Mouse (Mus musculus): ENCODE measurements around the gene Gm21060.
A peak's percentile ranks its signal among the peaks of the same experiment; 100 is the strongest.
"Not testable (repeated sequence)": the region's sequence is repeated elsewhere in the genome, so short reads cannot be mapped to it uniquely, and the experiment has no call there.

Gm21060 gene

DNA sequence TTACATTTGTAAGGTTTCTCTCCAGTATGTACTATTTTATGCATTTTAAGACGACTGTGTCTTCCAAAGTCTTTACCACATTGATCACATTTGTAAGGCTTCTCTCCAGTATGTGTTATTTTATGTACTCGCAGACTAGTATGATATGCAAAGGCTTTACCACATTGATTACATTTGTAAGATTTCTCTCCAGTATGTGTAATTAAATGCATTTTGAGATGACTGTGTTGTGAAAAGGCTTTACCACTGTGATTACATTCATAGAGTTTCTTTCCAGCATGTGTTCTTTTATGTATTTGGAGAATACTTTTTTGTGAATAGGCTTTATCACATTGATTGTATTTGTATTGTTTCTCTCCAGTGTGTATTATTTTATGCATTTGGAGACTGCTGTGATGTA, at the start of gene Gm21060:
Gene Gm21060 (minus strand): TSS at position 101 of the 400 bp plus-strand sequence.
- no peak for DNase-seq (ENCODE audit: low spot score)

DNA sequence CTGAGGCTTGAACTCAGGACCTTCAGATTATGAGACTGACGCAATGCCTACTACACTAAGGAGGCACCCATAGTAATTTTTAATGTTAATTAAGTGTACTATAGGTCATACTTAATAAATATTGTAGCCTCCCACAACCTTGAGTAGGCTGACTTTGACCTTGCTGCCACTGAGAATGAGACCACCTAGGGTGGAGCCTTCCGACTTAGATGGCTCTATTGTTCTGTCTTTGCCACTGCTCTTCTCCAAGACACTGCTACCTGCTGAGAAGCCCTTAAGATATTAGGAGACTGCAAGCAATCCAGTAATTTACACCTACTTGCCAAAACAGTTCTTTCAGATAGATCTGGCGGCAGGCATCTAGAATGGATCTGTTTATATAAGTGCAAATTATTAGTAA, 24.0 kb upstream of the Gm21060 start:
- not testable (repeated sequence) for DNase-seq (ENCODE audit: low spot score)

DNA sequence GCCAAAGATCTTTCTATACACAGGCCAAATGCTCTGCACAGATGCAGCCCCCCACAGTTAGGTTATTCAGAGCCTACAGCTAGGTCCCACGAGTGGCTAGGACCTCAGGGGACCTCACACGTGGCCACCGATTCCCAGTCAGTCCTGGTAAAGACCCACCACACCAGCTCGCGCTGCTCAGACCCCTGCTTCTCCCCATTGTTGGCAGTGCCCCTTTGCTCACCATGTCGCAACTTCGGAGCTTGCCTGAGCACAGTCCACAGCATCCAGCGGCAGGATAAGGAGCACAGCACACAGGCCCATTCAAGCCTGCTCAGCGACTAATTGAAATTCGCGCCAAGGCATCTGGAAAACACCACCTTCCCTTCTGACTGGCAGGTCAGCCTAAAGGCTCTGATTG, 16.3 kb upstream of the Gm21060 start:
- DNase-seq (ENCODE audit: low spot score): not testable (repeated sequence)

DNA sequence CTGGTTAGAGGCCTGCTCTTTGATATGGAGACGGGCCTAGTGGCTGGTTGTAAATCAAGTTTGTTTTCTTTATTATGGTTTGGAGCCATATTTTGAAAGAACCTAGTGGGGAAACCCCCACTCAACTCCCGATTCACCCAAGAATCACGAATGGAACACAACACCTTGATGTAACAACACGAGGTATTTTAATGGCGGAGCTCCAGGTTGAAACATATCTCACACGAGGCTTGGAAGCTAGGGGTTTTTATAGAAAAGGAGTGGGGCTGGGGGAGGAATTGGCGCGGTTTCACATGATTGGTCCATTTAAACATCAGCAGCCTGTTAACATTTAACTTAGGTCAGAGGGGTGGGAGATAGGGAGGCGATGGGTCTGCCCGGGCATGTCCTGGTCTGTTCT, 15.5 kb upstream of the Gm21060 start:
- not testable (repeated sequence) for DNase-seq (ENCODE audit: low spot score)

DNA sequence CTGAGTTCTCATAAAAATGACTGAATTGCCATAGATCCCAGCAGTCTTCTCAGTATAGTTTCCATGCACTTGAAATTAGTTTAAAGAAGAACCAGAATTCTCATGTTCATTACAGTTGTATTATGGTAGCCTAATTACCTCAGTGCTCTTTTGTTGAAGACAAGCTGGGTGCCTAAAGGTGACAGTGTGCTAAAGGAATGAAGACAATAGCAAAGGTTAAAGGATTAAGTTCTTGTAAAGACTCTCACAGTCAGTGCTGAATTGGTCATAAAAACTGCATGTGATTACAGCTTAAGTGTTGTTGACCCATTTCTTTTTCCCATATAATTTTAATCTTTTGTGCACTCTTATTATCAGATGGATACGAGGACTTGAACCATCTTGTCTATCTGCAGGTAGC, 11.2 kb upstream of the Gm21060 start:
- not testable (repeated sequence) for DNase-seq (ENCODE audit: low spot score)

DNA sequence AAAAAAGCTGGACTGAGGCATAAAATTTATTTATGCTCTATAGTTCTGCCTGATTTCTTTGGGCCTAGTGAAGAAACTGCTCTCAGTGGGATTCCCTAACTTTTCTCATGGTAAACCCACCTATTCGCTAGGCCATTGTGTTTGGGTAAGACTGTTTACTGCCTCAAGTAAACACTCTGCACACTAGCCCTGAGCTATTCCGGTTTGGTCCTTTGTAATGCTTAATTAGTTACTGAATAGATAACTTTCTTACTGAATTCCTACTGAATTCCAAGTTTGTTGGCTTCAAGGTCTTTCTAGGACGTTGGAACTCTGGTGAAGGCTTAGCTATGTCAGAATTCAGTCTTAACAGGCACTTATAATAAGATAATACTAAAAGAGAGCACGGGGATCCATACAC, 11.8 kb downstream of the Gm21060 start:
- not testable (repeated sequence) for DNase-seq (ENCODE audit: low spot score)

DNA sequence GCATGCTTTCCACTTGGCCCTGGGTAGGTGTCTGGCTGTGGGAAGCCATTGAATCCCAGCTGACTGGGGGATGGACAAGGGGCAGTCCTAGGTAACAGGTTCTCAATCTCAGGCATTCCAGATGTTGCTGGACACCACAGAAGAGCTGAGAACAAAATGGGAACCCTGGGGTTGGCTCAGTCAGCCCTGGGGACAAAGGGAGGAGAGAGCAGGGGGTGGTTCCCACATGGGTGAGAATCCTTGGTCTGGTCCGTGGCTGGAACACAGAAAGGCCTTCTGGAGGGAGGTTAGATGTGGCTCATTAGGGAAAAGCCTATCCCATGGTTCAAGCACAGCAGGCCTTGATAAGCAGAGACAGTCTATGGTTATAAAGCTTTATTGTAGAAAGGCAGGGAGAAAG, 13.3 kb downstream of the Gm21060 start:
- DNase-seq (ENCODE audit: low spot score): no peak

DNA sequence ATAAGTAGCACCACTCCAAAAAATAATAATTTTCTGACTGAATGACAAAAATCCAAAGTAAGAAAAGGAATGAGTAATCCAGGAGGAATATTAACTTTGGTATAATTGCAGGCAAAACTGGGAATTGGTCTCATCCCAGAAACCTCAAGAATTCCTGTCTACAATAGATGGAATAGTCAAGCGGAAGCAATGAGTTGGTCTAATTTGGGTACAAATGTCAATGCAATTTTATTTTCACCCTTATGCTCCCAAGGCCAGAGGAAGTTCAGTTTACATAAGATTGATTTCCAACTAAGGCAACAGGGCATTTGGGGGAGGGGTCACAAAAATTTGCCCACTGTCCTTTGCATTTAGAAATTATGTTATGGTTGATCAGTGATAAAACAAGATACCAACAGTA, 21.4 kb downstream of the Gm21060 start:
- no peak for DNase-seq (ENCODE audit: low spot score)

DNA sequence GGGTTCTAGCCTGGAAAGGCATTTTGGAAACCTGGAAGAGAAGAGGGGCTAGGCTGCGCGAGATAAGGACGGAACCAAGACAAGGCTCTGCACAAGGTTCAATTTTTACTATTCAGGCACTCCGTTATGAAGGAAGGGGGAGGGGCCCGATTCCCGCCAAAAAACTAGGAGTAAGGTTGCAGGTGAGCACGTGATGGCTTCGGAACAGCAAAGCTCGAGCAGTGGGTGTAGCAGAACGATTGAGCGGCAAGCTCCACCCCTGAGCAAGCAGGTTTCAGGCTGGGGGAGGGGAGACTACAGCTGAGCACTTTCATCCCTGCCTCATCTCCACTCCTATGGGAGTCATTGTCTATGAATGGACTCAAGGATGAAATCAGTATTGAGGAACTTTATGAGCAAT, 27.7 kb downstream of the Gm21060 start:
- not testable (repeated sequence) for DNase-seq (ENCODE audit: low spot score)

DNA sequence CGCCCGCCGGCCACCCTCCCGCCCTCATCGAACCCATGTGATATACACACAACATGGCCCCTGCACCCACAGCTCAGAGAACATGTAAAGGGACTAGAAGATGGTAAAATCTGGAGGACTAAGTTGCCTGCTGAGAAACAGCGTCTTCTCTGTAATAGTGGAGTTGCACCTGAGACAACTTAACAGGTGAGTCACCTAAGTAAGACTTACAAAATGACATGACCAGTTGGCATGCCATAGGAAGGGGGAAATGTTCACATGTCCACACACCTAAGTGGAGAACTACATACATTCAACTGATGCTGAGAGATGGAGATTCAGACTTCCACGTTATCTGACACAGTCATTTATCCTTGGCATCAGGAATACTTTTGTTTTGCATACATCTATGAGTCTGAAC, 29.7 kb downstream of the Gm21060 start:
- no peak for DNase-seq (ENCODE audit: low spot score)

DNA sequence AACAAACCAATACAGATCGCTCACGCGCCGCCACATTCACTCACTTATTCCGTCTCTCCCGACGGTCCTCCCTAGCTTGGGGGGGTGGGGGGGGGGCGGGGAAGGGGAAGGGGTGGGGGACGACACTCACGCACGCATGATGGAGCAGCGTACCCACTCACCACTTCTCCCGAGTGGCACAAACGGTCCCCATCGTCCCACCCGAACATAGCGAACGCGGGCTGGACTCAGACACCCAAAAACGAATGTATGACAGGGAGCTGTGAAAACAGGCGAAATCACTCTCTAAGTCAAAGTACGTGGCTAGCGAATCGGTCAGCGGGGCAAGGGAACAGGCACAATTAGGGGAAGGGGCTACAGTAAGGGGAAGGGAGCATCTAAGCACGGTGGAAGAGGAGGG, 30.2 kb downstream of the Gm21060 start:
- peak; percentile 49 for DNase-seq (ENCODE audit: low spot score)

DNA sequence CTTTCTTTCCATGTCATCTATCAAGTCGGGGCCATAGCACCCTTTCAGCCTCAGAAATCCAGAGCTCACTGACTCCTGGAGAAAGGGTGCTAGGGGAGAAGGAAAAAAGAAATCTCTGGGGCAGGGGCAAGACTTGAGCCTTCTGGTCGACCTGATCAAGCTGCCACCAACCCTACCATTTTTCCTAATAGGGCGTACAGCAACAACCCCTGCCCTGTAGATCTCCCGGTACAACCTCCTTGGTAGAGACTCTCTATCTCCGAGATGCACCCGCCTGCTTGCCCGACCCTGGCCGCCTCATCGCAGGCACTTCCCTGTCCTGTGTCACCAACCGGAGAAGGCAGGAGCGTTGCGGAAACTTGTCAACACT, 30.6 kb downstream of the Gm21060 start:
- DNase-seq (ENCODE audit: low spot score): peak; percentile 50

DNA sequence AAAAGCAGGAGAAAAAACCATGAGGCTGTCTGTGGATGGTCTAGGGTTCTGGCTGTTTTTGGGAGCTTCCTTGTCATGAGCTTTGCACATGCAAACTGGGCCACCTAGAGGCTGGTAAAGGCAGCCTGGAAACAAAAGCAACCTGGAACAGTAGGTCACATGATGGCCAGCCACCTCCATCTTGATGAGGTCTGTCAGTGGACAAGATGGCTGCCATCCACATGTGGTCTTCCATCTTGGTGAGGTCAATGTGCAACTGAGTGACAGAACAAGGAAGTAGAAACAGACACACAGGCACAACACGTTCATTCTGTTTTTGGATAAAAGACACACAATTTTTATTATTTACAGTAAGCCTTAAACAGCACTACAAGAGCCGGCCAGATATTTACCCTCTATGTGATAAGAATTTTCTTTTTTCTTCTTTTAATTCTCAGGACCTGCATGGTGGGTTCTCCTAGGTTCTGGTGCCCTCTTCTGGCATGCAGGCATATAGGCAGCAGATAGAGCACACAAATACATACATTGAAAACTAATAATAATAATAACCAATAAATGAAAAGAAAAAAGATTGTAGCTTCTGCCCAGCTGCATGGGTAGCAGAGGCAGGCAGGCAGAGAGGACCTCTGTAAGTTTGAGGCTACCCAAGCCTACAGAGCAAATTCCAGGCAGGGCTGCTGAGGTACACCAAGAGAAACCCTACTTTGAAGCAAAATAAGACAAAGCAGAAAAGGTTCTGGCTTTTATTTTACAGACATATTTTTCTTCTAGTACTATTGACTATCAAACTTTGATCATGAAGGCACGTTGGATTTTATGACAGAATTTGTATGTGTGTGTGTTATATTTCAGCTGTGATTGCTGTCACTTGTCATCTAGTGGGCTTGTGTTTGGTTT, 31.3 kb downstream of the Gm21060 start:
- DNase-seq (ENCODE audit: low spot score): peak; percentile 89

DNA sequence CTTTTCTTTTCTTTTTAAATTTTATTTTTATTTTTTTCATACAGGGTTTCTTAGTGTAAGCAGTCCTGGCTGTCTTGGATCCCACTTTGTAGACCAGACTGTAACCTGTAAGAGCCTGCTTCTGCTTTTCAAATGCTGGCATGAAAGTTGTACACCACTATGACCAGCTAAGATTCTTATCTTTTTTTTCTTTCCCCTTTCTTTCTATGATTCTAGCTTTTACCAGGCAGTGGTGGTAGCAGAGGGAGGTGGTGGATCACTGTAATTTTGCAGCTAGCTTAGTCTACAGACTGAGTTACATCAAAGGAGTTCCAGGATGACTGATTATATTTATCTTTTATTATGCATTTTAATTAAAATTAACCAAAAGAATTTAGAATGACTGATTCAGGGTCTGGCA, 31.9 kb downstream of the Gm21060 start:
- no peak for DNase-seq (ENCODE audit: low spot score)

DNA sequence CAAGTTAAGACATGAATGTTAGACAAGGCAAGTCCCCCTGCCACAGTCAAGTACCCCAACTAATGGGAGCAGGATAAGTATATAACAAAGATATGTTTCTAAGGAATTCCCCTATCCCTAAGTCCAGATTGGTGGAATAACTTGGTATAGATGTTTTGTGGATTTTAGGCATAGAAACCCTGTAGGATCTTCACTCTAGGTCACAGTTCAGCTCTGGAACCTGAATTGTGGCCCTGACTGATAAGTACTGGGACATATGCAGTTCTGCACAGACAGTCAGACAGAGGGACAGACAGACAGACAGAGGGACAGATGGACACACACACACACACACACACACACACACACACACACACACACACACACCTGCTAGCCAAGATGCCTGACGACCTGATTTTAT, 32.6 kb downstream of the Gm21060 start:
- peak; percentile 39 for DNase-seq (ENCODE audit: low spot score)

DNA sequence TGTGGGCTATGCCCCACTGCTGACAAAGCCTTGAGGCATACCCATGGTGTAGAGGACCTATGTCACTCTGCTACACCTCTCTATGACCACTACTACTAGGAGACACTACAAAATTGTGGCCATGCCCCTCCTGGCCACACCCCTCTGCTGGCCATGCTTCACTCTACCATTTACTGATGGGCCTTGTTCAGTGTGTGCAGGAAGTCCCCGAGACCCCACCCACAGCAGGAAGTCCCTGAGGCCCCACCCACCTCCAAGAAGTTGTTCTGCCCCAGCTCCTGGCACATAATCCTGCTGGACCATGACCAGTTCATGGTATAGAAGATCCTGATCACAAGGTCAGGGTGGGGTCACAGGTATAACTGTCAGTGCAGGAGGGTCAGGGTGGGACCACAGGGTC, 35.6 kb downstream of the Gm21060 start:
- no peak for DNase-seq (ENCODE audit: low spot score)

DNA sequence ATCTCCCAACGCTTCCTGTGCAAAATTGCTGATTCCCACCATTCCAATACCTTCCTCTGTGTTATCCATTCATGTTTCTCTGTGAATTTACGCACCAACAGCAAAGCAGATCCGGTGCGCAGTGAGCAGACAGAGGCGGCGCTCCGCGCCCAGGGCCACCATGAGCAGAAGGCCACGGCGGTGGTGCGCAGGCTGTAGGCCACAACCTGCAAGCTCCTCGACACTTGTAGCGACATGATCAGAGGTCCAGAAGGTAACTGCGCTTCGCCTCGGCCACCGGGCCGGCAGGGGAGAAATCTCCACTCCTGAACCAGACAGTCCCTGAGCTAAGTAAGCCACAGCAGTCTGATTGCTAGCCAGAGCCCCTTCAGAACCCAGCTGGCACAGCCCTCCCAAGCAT, 39.1 kb downstream of the Gm21060 start:
- no peak for DNase-seq (ENCODE audit: low spot score)

DNA sequence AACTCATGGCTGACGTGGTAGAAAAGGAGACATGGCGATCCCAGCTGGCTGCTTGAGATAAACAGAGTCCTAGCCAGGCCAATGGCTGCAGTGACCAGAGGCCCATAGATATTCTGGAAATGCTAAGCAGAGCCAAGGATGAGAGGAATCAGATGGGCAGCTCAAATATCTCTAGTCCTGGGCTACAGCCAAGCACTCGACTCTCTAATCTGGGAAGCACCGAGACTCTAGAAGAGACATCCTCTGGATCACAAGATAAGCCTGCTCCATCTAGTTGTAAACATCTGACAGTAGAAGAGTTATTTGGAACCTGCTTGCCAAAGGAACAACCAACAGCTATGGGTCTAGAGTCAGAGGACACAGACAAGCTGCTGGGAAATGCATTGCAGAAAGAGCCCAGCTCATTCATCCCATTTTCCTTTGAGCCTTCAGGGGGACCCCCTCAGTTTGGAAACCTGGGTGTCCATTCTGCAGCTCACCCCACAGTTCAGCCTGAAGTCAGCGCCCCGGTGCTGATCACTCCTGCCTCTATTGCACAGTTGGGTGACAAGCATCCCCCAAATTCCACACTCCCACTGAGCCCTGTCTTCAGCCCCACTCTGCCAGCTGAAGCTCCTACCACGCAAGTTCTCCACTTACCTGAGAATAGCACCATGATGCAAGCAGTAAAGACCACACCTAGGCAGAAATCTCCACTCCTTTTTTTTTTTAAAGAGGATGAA, 40.5 kb downstream of the Gm21060 start:
- DNase-seq (ENCODE audit: low spot score): no peak

DNA sequence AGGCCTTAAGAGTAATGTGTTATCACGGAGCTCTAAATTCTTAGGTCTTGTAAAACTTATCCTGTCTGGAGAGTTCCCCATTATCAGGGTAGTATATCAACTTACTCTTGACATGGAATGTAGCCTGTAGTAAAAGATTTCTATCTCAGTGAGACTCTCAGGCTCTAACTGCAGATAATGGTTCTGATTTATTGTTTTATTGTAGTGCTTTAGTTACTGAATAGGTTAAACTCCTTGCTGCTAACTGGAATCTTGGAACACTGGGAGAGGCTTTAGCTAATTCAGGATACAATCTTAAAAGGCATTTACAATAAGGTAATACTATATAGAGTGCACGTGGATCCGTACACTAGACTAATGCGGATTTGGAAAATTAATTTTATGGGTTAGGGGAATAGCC, 49.5 kb downstream of the Gm21060 start:
- DNase-seq (ENCODE audit: low spot score): not testable (repeated sequence)

Measured in MN1 (cell line).